Mouse (Mus musculus) heart, adult 18-20 months (tissue): Measurements from ENCODE around the gene Cep295. TPM values are rescaled to one million over a fixed set of nuclear protein-coding genes. Genes with fewer than 3 reads are reported as not detected.

Experiments used
- microRNA-seq, 2 experiments: library from miRNA; unstranded; fragments of <30 nt; microRNA quantifications; one replicate each; pipeline ENCODE4 v1.2.0; 2022
- total RNA-seq, 2 experiments: library from RNA; stranded (reverse); gene quantifications; 2 replicates each; pipeline ENCODE4 v1.2.3; 2021

The Cep295 gene
- total RNA-seq, 2 experiments from 2014 or later, result 4.5 to 4.9 TPM

Small RNA genes within 50 kb of the gene (microRNA-seq; reads per million reads assigned to microRNA genes)
- gene Gm49349, result 0 reads per million in 2 experiments
- gene mmu-mir-7650, result 0 reads per million in 2 experiments

Other genes with a start within 250 kb of the Cep295 start
- under 1 TPM; 0.20 to 0.28 TPM for gene Hephl1, start 245.7 kb downstream of the Cep295 start, total RNA-seq
- under 1 TPM; 0.23 to 0.35 TPM for gene Vstm5, start 118.7 kb downstream of the Cep295 start, total RNA-seq
- gene Med17, start 77.9 kb downstream of the Cep295 start, total RNA-seq, result 10 to 100 TPM; 13.1 to 17.7 TPM
- gene Taf1d, start 51.6 kb downstream of the Cep295 start, total RNA-seq, result 10 to 100 TPM; 21.5 to 33.2 TPM
- gene 4931406C07Rik, start 51.3 kb downstream of the Cep295 start, total RNA-seq, result 10 to 100 TPM in 1 of 2 experiments, 1 to 10 TPM in 1; 4.2 to 11.9 TPM
- gene Smco4, start 135.6 kb upstream of the Cep295 start, total RNA-seq, result 10 to 100 TPM; 19.1 to 24.0 TPM